Mouse (Mus musculus) intestine, embryonic 16.5 days (tissue): Measurements from ENCODE around the gene Csk. TPM values are rescaled to one million over a fixed set of nuclear protein-coding genes. Genes with fewer than 3 reads are reported as not detected.

Source experiments
- ATAC-seq: fragments of 200-750 bp; cut with Nextera tagmentation; 2 replicates; pipeline ENCODE4 v1.8.0; 2017; ENCODE audit warnings: moderate TSS enrichment, moderate library complexity
- H3K27ac ChIP-seq: fragments of 300-500 bp; sonication (generic); 2 replicates; pipeline ENCODE4 v1.5.1; 2014; ENCODE audit warnings: mild to moderate bottlenecking, low read length
- H3K27me3 ChIP-seq: fragments of 300-500 bp; sonication (generic); replicated peaks from 2 replicates; pipeline ENCODE4 v1.6.1; 2014; ENCODE audit warnings: low read length, control low read depth, mixed read lengths; ENCODE audit not compliant: control insufficient read depth, insufficient read depth
- H3K36me3 ChIP-seq: fragments of 300-500 bp; sonication (generic); 2 replicates; pipeline ENCODE4 v1.6.1; 2014; ENCODE audit warnings: low read length, control low read depth; ENCODE audit not compliant: control insufficient read depth, insufficient read depth
- H3K4me1 ChIP-seq: fragments of 300-500 bp; sonication (generic); 2 replicates; pipeline ENCODE4 v1.6.1; 2014; ENCODE audit warnings: low read length, control low read depth, mixed read lengths; ENCODE audit not compliant: control insufficient read depth, insufficient read depth
- H3K4me2 ChIP-seq: fragments of 300-500 bp; sonication (generic); 2 replicates; pipeline ENCODE4 v1.6.1; 2014; ENCODE audit warnings: low read depth, low read length, control low read depth
- H3K4me3 ChIP-seq: fragments of 300-500 bp; sonication (generic); 2 replicates; pipeline ENCODE4 v1.5.1; 2014; ENCODE audit warnings: mild to moderate bottlenecking, low read length
- H3K9ac ChIP-seq: fragments of 300-500 bp; sonication (generic); 2 replicates; pipeline ENCODE4 v1.6.1; 2014; ENCODE audit warnings: low read depth, low read length
- H3K9me3 ChIP-seq: fragments of 300-500 bp; sonication (generic); 2 replicates; pipeline ENCODE4 v1.6.1; 2016; ENCODE audit warnings: low read length, control low read depth; ENCODE audit not compliant: control insufficient read depth
- WGBS: fragments of 180-500 bp; shearing (Covaris S2); extraction: QIAGEN DNeasy Blood & Tissue Kit; methylation state at CpG from one replicate; pipeline ENCODE4 v1.1.7; 2014; 5-methylcytosine and 5-hydroxymethylcytosine counted together
- polyA plus RNA-seq: library from polyadenylated mRNA; unstranded; fragments of >200 nt; fragmentation: Nextera tagmentation; extraction: Ambion mirVana; gene quantifications from 2 replicates; pipeline ENCODE4 v1.2.1, GENCODE M21; 2015

Csk gene
- polyA plus RNA-seq, 1 experiment from 2014 or later: 36.6 TPM

- Histone ChIP-seq H3K27me3 (no peaks in the 10 kb centered on the region), H3K9me3 (no peaks in the 10 kb centered on the region), H3K9ac (no peak overlapping the region), H3K4me2 (no peak overlapping the region), H3K27ac (no peak overlapping the region), H3K4me1 (peaks cover 11% of the 10 kb centered on the region), H3K4me3 (no peak overlapping the region), H3K36me3 (peaks cover 8% of the 10 kb centered on the region)
- 87% methylated on average over 3 of the region's 3 CpGs for WGBS
- ATAC-seq: no peak
These were observed 68.4 kb downstream of the Csk start for GRCm38 (mm10) chr9:57584991-57585390.

GRCm38 (mm10) chr9:57577144-57577849, 76.1 kb downstream of the Csk start:
- peaks cover 14% of the 10 kb centered on the region for H3K36me3 ChIP-seq
- H3K4me1 ChIP-seq: no peaks in the 10 kb centered on the region
- no peaks in the 10 kb centered on the region for H3K27me3 ChIP-seq
- no peak for ATAC-seq
- H3K4me3 ChIP-seq: no peak overlapping the region
- H3K9me3 ChIP-seq: no peaks in the 10 kb centered on the region
- no peak overlapping the region for H3K4me2 ChIP-seq
- H3K9ac ChIP-seq: no peak overlapping the region
- no peak overlapping the region for H3K27ac ChIP-seq
- WGBS: 86% methylated on average over 6 of the region's 6 CpGs

Other genes starting within 250 kb of the Csk start
- 25.2 and 29.4 TPM in 2 replicates for gene Ppcdc, start 213.5 kb downstream of the Csk start, polyA plus RNA-seq
- gene Scamp5, start 185.6 kb downstream of the Csk start, polyA plus RNA-seq: 15.2 and 16.2 TPM in 2 replicates
- 6.3 and 6.8 TPM in 2 replicates for gene Rpp25, start 149.6 kb downstream of the Csk start, polyA plus RNA-seq
- gene Cox5a, start 132.4 kb downstream of the Csk start, polyA plus RNA-seq: 980 and 987 TPM in 2 replicates
- 13.6 and 13.7 TPM in 2 replicates for gene Fam219b, start 116.1 kb downstream of the Csk start, polyA plus RNA-seq
- 58.4 and 59.4 TPM in 2 replicates for gene Mpi, start 100.9 kb downstream of the Csk start, polyA plus RNA-seq
- 95.7 and 97.2 TPM in 2 replicates for gene Scamp2, start 92.7 kb downstream of the Csk start, polyA plus RNA-seq
- gene Ulk3, start 64.2 kb downstream of the Csk start, polyA plus RNA-seq: 18.0 and 19.0 TPM in 2 replicates
- gene Cplx3, start 47.4 kb downstream of the Csk start, polyA plus RNA-seq: not detected in 2 replicates
- not detected in 2 replicates for gene Lman1l, start 32.9 kb downstream of the Csk start, polyA plus RNA-seq
- not detected in 2 replicates for gene Cyp1a2, start 30.1 kb upstream of the Csk start, polyA plus RNA-seq
- not detected in 2 replicates for gene Cyp1a1, start 34.3 kb upstream of the Csk start, polyA plus RNA-seq
- gene Edc3, start 54.9 kb upstream of the Csk start, polyA plus RNA-seq: 27.6 and 28.4 TPM in 2 replicates
- 55.6 and 63.1 TPM in 2 replicates for gene Clk3, start 112.2 kb upstream of the Csk start, polyA plus RNA-seq
- gene Arid3b, start 183.2 kb upstream of the Csk start, polyA plus RNA-seq: 7.5 and 8.7 TPM in 2 replicates